Mouse (Mus musculus) intestine, embryonic 15.5 days (tissue): ENCODE data around the gene Gal3st1. TPM values are rescaled to one million over a fixed set of nuclear protein-coding genes. Genes with fewer than 3 reads are reported as not detected.

Source experiments
- ATAC-seq: fragments of 200-750 bp; cut with Nextera tagmentation; 2 replicates; pipeline ENCODE4 v1.8.0; 2017; ENCODE audit warnings: moderate TSS enrichment, moderate library complexity
- H3K27ac ChIP-seq: fragments of 300-500 bp; sonication (generic); 2 replicates; pipeline ENCODE4 v1.5.1; 2015; ENCODE audit warnings: mild to moderate bottlenecking, inconsistent platforms
- H3K27me3 ChIP-seq: fragments of 300-500 bp; sonication (generic); replicated peaks from 2 replicates; pipeline ENCODE4 v1.6.1; 2015; ENCODE audit warnings: inconsistent platforms
- H3K36me3 ChIP-seq: fragments of 300-500 bp; sonication (generic); 2 replicates; pipeline ENCODE4 v1.6.1; 2015; ENCODE audit warnings: inconsistent platforms
- H3K4me1 ChIP-seq: fragments of 300-500 bp; sonication (generic); replicated peaks from 2 replicates; pipeline ENCODE4 v1.6.1; 2015; ENCODE audit warnings: inconsistent platforms
- H3K4me2 ChIP-seq: fragments of 300-500 bp; sonication (generic); replicated peaks from 2 replicates; pipeline ENCODE4 v1.6.1; 2015; ENCODE audit warnings: mild to moderate bottlenecking, inconsistent platforms
- H3K4me3 ChIP-seq: fragments of 300-500 bp; sonication (generic); replicated peaks from 2 replicates; pipeline ENCODE4 v1.5.1; 2015; ENCODE audit warnings: inconsistent platforms
- H3K9ac ChIP-seq: fragments of 300-500 bp; sonication (generic); 2 replicates; pipeline ENCODE4 v1.6.1; 2015; ENCODE audit warnings: inconsistent platforms
- H3K9me3 ChIP-seq: fragments of 300-500 bp; sonication (generic); 2 replicates; pipeline ENCODE4 v1.6.1; 2016; ENCODE audit warnings: inconsistent platforms
- WGBS: fragments of 180-500 bp; shearing (Covaris S2); methylation state at CpG from one replicate; pipeline ENCODE4 v1.1.7; 2015; 5-methylcytosine and 5-hydroxymethylcytosine counted together
- polyA plus RNA-seq: library from polyadenylated mRNA; unstranded; fragments of >200 nt; fragmentation: Nextera tagmentation; extraction: Ambion mirVana; gene quantifications from 2 replicates; pipeline ENCODE4 v1.2.1, GENCODE M21; 2015

Gal3st1 gene
- polyA plus RNA-seq, 1 experiment from 2014 or later = 26.0 TPM

DNA sequence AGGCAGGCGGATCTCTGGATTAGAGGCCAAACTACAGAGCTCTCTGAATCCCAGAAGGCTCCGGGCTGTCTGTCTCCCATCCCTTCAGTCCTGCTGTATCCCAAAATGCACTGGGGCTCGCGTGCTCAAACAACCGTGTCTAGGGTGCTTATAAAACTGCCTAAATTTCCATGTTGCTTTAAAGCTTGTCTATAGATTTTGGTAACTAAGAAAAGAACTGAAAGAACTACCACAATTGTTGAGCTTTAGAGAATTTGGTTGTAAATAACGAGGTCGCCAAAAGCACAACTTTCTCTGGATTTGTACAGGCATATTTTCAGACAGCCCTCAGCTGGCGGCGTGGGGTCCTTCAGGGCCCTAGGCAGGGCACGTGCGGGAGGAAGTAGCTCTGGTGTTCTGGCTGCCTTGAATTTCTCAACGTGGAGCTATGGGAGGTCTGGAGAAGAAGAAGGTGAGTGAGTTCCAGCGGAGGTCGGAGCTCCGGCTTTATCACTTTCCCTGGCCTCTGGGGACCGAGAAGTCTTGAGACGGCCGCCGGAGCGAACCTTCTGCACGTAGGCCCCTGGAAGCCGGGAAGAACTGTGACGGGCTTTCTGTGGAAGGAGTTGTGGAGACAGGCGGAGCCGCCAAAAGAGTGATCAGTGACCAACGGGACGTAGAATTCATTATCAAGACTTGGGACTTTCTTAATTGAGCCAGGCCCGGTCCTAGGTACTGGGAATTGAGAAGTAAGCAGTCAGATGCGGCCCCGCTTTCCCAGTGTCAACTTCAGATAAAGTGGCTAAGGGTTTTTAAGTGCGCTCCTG, 19.6 kb upstream of the Gal3st1 start, which contains the start of gene Pes1:
TSS of gene Pes1 (plus strand) at position 366 of the 806 bp plus-strand sequence.
- under 1% methylated on average over 31 of the region's 31 CpGs for WGBS
- Histone ChIP-seq H3K36me3 (peaks cover 5% of the 10 kb centered on the region; the same call in 1 of the 2 replicates), H3K4me2 (peak within 1 kb of the TSS; percentile 62), H3K27me3 (no peaks in the 10 kb centered on the region), H3K9ac (peak within 1 kb of the TSS; percentile 89), H3K9me3 (no peaks in the 10 kb centered on the region), H3K4me3 (peak within 1 kb of the TSS; percentile 69), H3K4me1 (peaks cover 5% of the 10 kb centered on the region), H3K27ac (peak within 1 kb of the TSS; percentile 52)
- peak; percentile 96 for ATAC-seq

GRCm38 (mm10) chr11:3964416-3965172, 18.8 kb upstream of the Gal3st1 start:
- Histone ChIP-seq H3K4me1 (peaks cover 5% of the 10 kb centered on the region), H3K9ac (peak overlapping the region; percentile 89), H3K36me3 (peaks cover 9% of the 10 kb centered on the region), H3K27me3 (no peaks in the 10 kb centered on the region), H3K27ac (peak overlapping the region; percentile 52), H3K4me2 (peak overlapping the region; percentile 62), H3K9me3 (no peaks in the 10 kb centered on the region), H3K4me3 (peak overlapping the region; percentile 69)
- peak; percentile 4; the same call in 1 of the 2 replicates for ATAC-seq
- WGBS = 12% methylated on average over 11 of the region's 11 CpGs

DNA sequence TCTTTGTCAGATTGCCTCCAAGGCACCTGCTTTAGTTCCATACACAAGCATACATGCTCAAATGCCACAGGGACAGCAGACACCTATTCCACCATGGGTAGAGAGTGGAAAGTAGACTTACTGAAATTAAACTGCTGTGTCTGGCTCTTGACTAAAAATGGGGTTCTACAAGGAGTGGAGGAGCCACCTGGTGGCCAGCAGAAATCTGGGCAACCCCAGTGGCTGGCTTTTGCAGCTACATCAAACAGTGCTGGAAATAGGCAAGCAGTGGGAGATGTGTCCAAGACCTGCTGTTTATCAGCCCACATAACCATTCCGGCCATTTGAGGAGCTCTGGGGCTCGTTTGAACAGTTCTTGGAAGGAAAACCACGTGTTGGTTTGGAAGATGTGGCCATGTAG, 13.6 kb upstream of the Gal3st1 start:
- peaks cover 37% of the 10 kb centered on the region for H3K36me3 ChIP-seq
- no peak overlapping the region for H3K9ac ChIP-seq
- H3K4me2 ChIP-seq = no peak overlapping the region
- H3K27ac ChIP-seq = no peak overlapping the region
- H3K4me3 ChIP-seq = no peak overlapping the region
- WGBS = 76% methylated on average over 3 of the region's 3 CpGs
- no peaks in the 10 kb centered on the region for H3K27me3 ChIP-seq
- H3K4me1 ChIP-seq = peaks cover 5% of the 10 kb centered on the region
- no peaks in the 10 kb centered on the region for H3K9me3 ChIP-seq
- ATAC-seq = no peak

GRCm38 (mm10) chr11:3970361-3970760, 13.1 kb upstream of the Gal3st1 start:
- Histone ChIP-seq H3K4me1 (peaks cover 2% of the 10 kb centered on the region; the same call in 1 of the 2 replicates), H3K9ac (no peak overlapping the region), H3K27ac (no peak overlapping the region), H3K27me3 (no peaks in the 10 kb centered on the region), H3K4me3 (no peak overlapping the region), H3K4me2 (no peak overlapping the region), H3K9me3 (no peaks in the 10 kb centered on the region), H3K36me3 (peaks cover 42% of the 10 kb centered on the region)
- ATAC-seq = no peak
- 92% methylated on average over 7 of the region's 7 CpGs for WGBS

GRCm38 (mm10) chr11:3973081-3973480, 10.4 kb upstream of the Gal3st1 start:
- no peaks in the 10 kb centered on the region for H3K9me3 ChIP-seq
- no peak for ATAC-seq
- H3K9ac ChIP-seq = no peak overlapping the region
- H3K27me3 ChIP-seq = no peaks in the 10 kb centered on the region
- no peak overlapping the region for H3K4me2 ChIP-seq
- H3K4me1 ChIP-seq = no peaks in the 10 kb centered on the region
- no peak overlapping the region for H3K4me3 ChIP-seq
- H3K27ac ChIP-seq = no peak overlapping the region
- WGBS = 96% methylated on average over 7 of the region's 7 CpGs
- H3K36me3 ChIP-seq = peaks cover 66% of the 10 kb centered on the region

DNA sequence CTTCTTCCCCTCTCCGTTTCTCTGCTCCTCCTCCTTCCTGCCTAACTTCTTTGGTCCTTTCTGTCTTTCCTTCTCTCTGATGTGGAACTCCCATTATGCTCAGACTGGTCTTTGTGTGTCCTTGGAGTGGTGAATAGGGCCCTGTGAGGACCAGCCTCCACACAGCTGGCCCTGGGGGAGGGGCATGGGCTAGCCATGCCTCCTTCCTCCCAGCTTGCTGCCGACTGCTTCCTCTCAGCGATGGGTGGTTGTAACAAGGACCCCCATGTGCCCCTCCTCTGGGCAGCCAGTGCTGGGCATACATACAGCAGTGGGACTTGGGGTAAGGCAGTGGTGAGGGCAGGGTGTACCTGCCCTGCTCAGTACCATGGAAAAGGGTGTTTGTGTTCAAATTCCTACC, 9.1 kb upstream of the Gal3st1 start:
- Histone ChIP-seq H3K4me1 (no peaks in the 10 kb centered on the region), H3K4me2 (no peak overlapping the region), H3K9ac (no peak overlapping the region), H3K27ac (no peak overlapping the region), H3K4me3 (no peak overlapping the region), H3K36me3 (peaks cover 70% of the 10 kb centered on the region), H3K9me3 (no peaks in the 10 kb centered on the region), H3K27me3 (no peaks in the 10 kb centered on the region)
- 77% methylated on average over 3 of the region's 3 CpGs for WGBS
- ATAC-seq = no peak

- no peaks in the 10 kb centered on the region for H3K4me1 ChIP-seq
- ATAC-seq = no peak
- H3K9me3 ChIP-seq = no peaks in the 10 kb centered on the region
- H3K4me3 ChIP-seq = no peak within 1 kb of the TSS
- no peak within 1 kb of the TSS for H3K27ac ChIP-seq
- 91% methylated on average over 6 of the region's 6 CpGs for whole genome bisulfite sequencing
- H3K27me3 ChIP-seq = no peaks in the 10 kb centered on the region
- no peak within 1 kb of the TSS for H3K4me2 ChIP-seq
- H3K36me3 ChIP-seq = peaks cover 62% of the 10 kb centered on the region
- no peak within 1 kb of the TSS for H3K9ac ChIP-seq
Observed at GRCm38 (mm10) chr11:3976678-3977077, 6.8 kb upstream of the Gal3st1 start, which contains the start of gene 4930556J24Rik. TSS of gene 4930556J24Rik (minus strand) at chr11:3976778.

GRCm38 (mm10) chr11:3978421-3978820, 5.0 kb upstream of the Gal3st1 start:
- peaks cover 57% of the 10 kb centered on the region for H3K36me3 ChIP-seq
- no peak for ATAC-seq
- WGBS = 91% methylated on average over 5 of the region's 5 CpGs

GRCm38 (mm10) chr11:3981536-3981935, 1.9 kb upstream of the Gal3st1 start:
- Histone ChIP-seq H3K4me1 (no peaks in the 10 kb centered on the region; the same call in 1 of the 2 replicates), H3K27me3 (peaks cover 13% of the 10 kb centered on the region), H3K9me3 (no peaks in the 10 kb centered on the region), H3K4me2 (no peak overlapping the region), H3K9ac (no peak overlapping the region), H3K4me3 (no peak overlapping the region), H3K36me3 (peaks cover 29% of the 10 kb centered on the region), H3K27ac (peak overlapping the region; percentile 68; the same call in 1 of the 2 replicates)
- no peak for ATAC-seq
- 61% methylated on average over 6 of the region's 6 CpGs for WGBS

More at GRCm38 (mm10) chr11:3978421-3978820, 5.0 kb upstream of the Gal3st1 start:
- Histone ChIP-seq H3K4me3 (no peak overlapping the region), H3K9me3 (no peaks in the 10 kb centered on the region), H3K27me3 (peaks cover 4% of the 10 kb centered on the region), H3K9ac (no peak overlapping the region), H3K4me1 (no peaks in the 10 kb centered on the region; the same call in 1 of the 2 replicates), H3K4me2 (no peak overlapping the region), H3K27ac (no peak overlapping the region)

DNA sequence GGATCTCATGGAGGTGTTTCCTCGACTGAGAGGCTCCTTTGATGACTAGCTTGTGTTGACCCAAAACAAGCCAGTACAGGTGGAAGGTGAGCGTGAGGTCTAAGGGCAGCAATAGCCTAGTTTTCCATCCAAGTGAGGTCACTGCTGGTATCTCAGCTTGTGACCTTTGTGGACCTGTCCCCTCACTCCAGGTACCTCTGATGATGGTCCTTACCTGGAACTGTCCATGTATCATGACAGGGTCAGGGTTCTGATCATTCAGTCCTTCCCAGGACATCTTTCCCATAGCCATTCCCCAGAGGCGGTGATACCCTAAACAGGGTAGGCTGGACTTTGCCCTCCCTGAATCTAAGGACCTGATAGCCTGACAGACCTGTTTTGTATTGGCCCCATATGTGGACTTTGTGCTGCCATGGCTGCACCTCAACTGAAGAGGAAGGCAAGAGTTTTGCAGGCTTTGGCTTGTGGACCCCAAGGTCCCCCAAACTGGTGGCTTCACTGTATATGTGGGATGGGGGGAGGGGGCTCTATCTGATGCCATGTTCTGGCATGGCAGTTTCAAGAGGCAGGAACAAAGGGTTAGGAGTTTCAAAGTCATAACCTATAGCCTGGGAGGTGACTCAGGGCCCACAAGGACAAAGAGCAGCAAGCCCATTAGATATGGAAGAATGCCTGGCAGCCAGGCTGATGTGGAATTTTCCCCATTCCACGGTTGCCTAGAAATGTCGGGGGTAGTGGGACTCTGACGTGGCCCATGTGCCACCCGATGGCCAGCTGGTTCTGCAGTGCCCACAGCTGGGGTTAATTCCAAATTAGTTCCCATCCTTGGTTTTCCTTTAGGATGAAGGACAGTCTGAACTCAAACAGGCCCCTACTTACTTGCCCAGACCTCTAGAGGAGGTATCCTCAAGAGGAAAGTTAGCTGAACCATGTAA, 894 bp upstream of the Gal3st1 start:
- peak; percentile 79 for ATAC-seq
- Histone ChIP-seq H3K4me3 (peak overlapping the region; percentile 49), H3K9me3 (no peaks in the 10 kb centered on the region), H3K27ac (peak overlapping the region; percentile 87), H3K27me3 (peaks cover 13% of the 10 kb centered on the region), H3K9ac (0 out of 2 replicates have a peak overlapping the region, but pooled peaks have one; percentile 20), H3K4me1 (no peaks in the 10 kb centered on the region; the same call in 1 of the 2 replicates), H3K36me3 (peaks cover 20% of the 10 kb centered on the region), H3K4me2 (peak overlapping the region; percentile 66)
- 54% methylated on average over 7 of the region's 7 CpGs for WGBS

DNA sequence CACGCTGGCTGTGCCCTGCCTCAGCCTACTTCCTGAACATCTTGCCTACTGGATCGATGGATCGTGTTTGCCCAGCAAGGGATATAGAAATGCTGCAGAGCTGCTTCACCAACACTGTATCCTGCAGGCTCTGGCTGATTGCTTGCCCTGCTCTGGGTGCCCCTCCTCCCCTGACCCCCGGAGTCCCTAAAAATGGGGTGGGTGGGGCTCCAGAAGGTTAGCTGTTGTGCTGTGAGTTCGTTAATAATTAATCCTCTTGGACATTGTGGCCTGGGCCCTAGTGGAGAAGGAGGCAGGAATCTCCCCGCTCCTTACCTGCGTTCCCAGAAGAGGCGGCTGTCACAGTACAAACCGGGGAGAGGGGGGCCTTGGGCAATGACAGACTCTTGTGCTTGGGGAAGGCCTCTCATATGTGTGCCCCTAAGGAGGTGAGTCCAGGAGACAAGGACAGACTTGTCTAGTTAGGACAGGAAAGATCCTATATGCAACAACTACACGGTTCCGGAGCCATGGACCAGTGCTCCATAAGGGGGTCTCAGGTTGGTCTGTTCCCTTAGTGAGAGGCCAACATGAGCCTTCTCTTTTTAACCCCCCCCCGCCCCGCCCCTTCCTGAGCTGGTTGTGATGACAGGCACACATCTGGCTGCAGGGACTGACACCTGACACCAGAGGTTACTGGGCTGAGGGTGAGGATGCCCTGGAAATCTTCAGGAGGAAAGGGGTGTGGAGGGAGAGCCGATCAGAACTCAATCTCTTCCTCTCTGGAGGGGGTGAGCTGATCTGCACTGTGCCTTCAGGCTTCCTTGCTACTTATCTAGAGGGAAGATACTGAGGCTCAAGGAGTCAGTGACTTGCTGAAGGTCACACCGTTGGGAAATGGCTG, 668 bp downstream of the Gal3st1 start:
- Histone ChIP-seq H3K36me3 (peaks cover 5% of the 10 kb centered on the region), H3K27ac (peak overlapping the region; percentile 85), H3K4me1 (no peaks in the 10 kb centered on the region; the same call in 1 of the 2 replicates), H3K9ac (peak overlapping the region; percentile 50), H3K9me3 (no peaks in the 10 kb centered on the region), H3K4me3 (peak overlapping the region; percentile 49), H3K27me3 (peaks cover 13% of the 10 kb centered on the region), H3K4me2 (peak overlapping the region; percentile 66)
- WGBS = 6% methylated on average over 15 of the region's 15 CpGs
- peak; percentile 80 for ATAC-seq
